Mouse (Mus musculus): ENCODE data around the gene Nsfl1c. TPM values are rescaled to one million over a fixed set of nuclear protein-coding genes. Genes with fewer than 3 reads are reported as not detected.

Gene Nsfl1c
- total RNA-seq, 4 experiments from 2014 or later = 145 to 167 (median 156) TPM

- peak in 1 of 2 experiments; percentile 50 for DNase-seq (ENCODE audit: low spot score in 2 of 2)
Measured at GRCm38 (mm10) chr2:151543063-151543895, 49.3 kb downstream of the Nsfl1c start.

- peak; percentile 34 to 51 for DNase-seq (ENCODE audit: low spot score in 2 of 2)
Measured at GRCm38 (mm10) chr2:151544673-151545072, 50.7 kb downstream of the Nsfl1c start.

GRCm38 (mm10) chr2:151546571-151546970, 52.6 kb downstream of the Nsfl1c start:
- DNase-seq (ENCODE audit: low spot score in 2 of 2) = no peak

- DNase-seq (ENCODE audit: low spot score in 2 of 2) = no peak
Measured at GRCm38 (mm10) chr2:151549615-151550121, 55.7 kb downstream of the Nsfl1c start.

Other genes with a start within 250 kb of the Nsfl1c start
- not detected for gene 4921509C19Rik, start 18.0 kb upstream of the Nsfl1c start, total RNA-seq (2022)
- 100 to 1,000 TPM; 699 to 783 (median 759) TPM for gene Fkbp1a, start 48.3 kb downstream of the Nsfl1c start, total RNA-seq (2022)
- gene Sdcbp2, start 78.4 kb downstream of the Nsfl1c start, total RNA-seq (2022) = 1 to 10 TPM; 1.3 to 3.2 (median 2.4) TPM
- gene Snph, start 138.4 kb downstream of the Nsfl1c start, total RNA-seq (2022) = 100 to 1,000 TPM; 275 to 336 (median 309) TPM
- 1 to 10 TPM; 1.8 to 2.5 (median 2.1) TPM for gene Rad21l, start 174.4 kb downstream of the Nsfl1c start, total RNA-seq (2022)
- 10 to 100 TPM in 2 of 4 experiments, 1 to 10 TPM in 2; 9.7 to 11.8 (median 10.4) TPM for gene Tmem74b, start 207.8 kb downstream of the Nsfl1c start, total RNA-seq (2022)

All from left cerebral cortex, adult 8-10 months (tissue).